ENCODE assay signal across 8 mouse cellular contexts in genomic region chr8:84640010-84640588, GRCm38 (mm10). TPM values are rescaled to one million over a fixed set of nuclear protein-coding genes. Genes with fewer than 3 reads are reported as not detected.
A peak's percentile ranks its signal among the peaks of the same experiment; 100 is the strongest.
DNase-seq lines count a peak whose midpoint lies in the region; ATAC-seq and TF ChIP-seq lines count a peak whose summit lies in the region.

No protein-coding gene starts in this region.

- WGBS in kidney, embryonic 14.5 days: 30% methylated on average over 9 of the region's 9 CpGs
- WGBS in hindbrain, postnatal 0 days: 24% methylated on average over 9 of the region's 9 CpGs

- TF ChIP-seq CTCF in cortical plate, adult 2 months (IDR thresholded peaks at IDR 0.05; ENCODE audit: extremely low read depth, insufficient read depth, low read length): no peak
- no peak for TF ChIP-seq CTCF in hindbrain, postnatal 0 days (IDR thresholded peaks at IDR 0.05; ENCODE audit: low read depth)

- H3K4me3 ChIP-seq in kidney, embryonic 14.5 days (ENCODE audit: low read length): peak overlapping the region; percentile 57
- H3K4me3 ChIP-seq in cortical plate, adult 2 months (ENCODE audit: insufficient read depth, low read length): peak overlapping the region; percentile 69
- peak overlapping the region; percentile 43 for H3K4me3 ChIP-seq in hindbrain, postnatal 0 days (ENCODE audit: low read length)
- H3K4me3 ChIP-seq in myocyte: peak overlapping the region; percentile 32

- H3K4me1 ChIP-seq in kidney, embryonic 14.5 days (ENCODE audit: control insufficient read depth, insufficient read depth, low read length): peaks cover 11% of the 10 kb centered on the region; the same call in 1 of the 2 replicates
- H3K4me1 ChIP-seq in cortical plate, adult 2 months (ENCODE audit: control insufficient read depth, insufficient read depth, low read length): no peaks in the 10 kb centered on the region; the same call in 1 of the 2 replicates
- H3K4me1 ChIP-seq in hindbrain, postnatal 0 days (ENCODE audit: insufficient read depth, low read length): peaks cover 2% of the 10 kb centered on the region; the same call in 1 of the 2 replicates

- H3K9ac ChIP-seq in kidney, embryonic 14.5 days (ENCODE audit: low read depth, low read length): peak overlapping the region; percentile 47; the same call in 1 of the 2 replicates
- peak overlapping the region; percentile 38; the same call in 1 of the 2 replicates for H3K9ac ChIP-seq in hindbrain, postnatal 0 days (replicated peaks; ENCODE audit: low read length)

- DNase-seq in kidney, postnatal 4 days: no peak
- DNase-seq in hindbrain, postnatal 0 days (ENCODE audit: low spot score): no peak
- no peak for DNase-seq in urinary bladder, adult 18-20 months (ENCODE audit: low spot score in 2 of 2)
- no peak for DNase-seq in gastrocnemius, postnatal 10 days
- no peak for DNase-seq in ovary, adult 18-20 months (ENCODE audit: low spot score)

- no peak for TF ChIP-seq POLR2A in cortical plate, adult 2 months (IDR thresholded peaks at IDR 0.05; ENCODE audit: extremely low read depth, insufficient read depth, low read length)
- no peak for TF ChIP-seq POLR2A in myocyte (IDR thresholded peaks at IDR 0.05; ENCODE audit: insufficient read length, low read depth)

- H3K79me2 ChIP-seq in myocyte (ENCODE audit: control insufficient read depth, insufficient read depth): no peaks in the 10 kb centered on the region

- no peaks in the 10 kb centered on the region for H3K9me3 ChIP-seq in kidney, embryonic 14.5 days (ENCODE audit: control insufficient read depth, low read length)
- H3K9me3 ChIP-seq in hindbrain, postnatal 0 days (ENCODE audit: low read length): no peaks in the 10 kb centered on the region

- ATAC-seq in kidney, embryonic 14.5 days (ENCODE audit: low FRiP score, low TSS enrichment): no peak
- no peak for ATAC-seq in hindbrain, postnatal 0 days

- no peaks in the 10 kb centered on the region for H3K36me3 ChIP-seq in kidney, embryonic 14.5 days (ENCODE audit: control insufficient read depth, insufficient read depth, low read length)
- H3K36me3 ChIP-seq in hindbrain, postnatal 0 days (ENCODE audit: insufficient read depth, low read length): no peaks in the 10 kb centered on the region
- H3K36me3 ChIP-seq in myocyte (ENCODE audit: control insufficient read depth, insufficient read depth): no peaks in the 10 kb centered on the region

- H3K27me3 ChIP-seq in kidney, embryonic 14.5 days (ENCODE audit: control insufficient read depth, insufficient read depth, low read length): no peaks in the 10 kb centered on the region
- H3K27me3 ChIP-seq in hindbrain, postnatal 0 days (ENCODE audit: insufficient read depth, low read length): no peaks in the 10 kb centered on the region
- no peaks in the 10 kb centered on the region for H3K27me3 ChIP-seq in myocyte (ENCODE audit: control insufficient read depth, insufficient read depth, insufficient read length)

- no peak overlapping the region for H3K27ac ChIP-seq in kidney, embryonic 14.5 days (ENCODE audit: low read depth, low read length)
- no peak overlapping the region for H3K27ac ChIP-seq in cortical plate, adult 2 months (ENCODE audit: insufficient read depth, low read length)
- no peak overlapping the region for H3K27ac ChIP-seq in hindbrain, postnatal 0 days

- no peak overlapping the region for H3ac ChIP-seq in myocyte (ENCODE audit: control insufficient read depth, insufficient read length)

- peak overlapping the region; percentile 48 for H3K4me2 ChIP-seq in kidney, embryonic 14.5 days (replicated peaks; ENCODE audit: low read depth, low read length)
- H3K4me2 ChIP-seq in hindbrain, postnatal 0 days (ENCODE audit: low read depth, low read length): peak overlapping the region; percentile 51
- peak overlapping the region; percentile 88 for H3K4me2 ChIP-seq in myocyte (ENCODE audit: low read depth)

TF ChIP-seq in myocyte, 11 proteins besides CTCF, POLR2A, EP300 and RAD21:
- TF ChIP-seq TCF12 (IDR thresholded peaks at IDR 0.05; ENCODE audit: insufficient read depth, poor library complexity, severe bottlenecking) (no peak), TCF3 (IDR thresholded peaks at IDR 0.05; ENCODE audit: insufficient read length, low read depth) (no peak), CEBPB (IDR thresholded peaks at IDR 0.05; ENCODE audit: insufficient read depth, poor library complexity, severe bottlenecking) (no peak), POLR2AphosphoS2 (IDR thresholded peaks at IDR 0.05; ENCODE audit: insufficient read length, low read depth) (no peak), MAX (IDR thresholded peaks at IDR 0.05; ENCODE audit: low read depth) (no peak), MYOD1 (IDR thresholded peaks at IDR 0.05; ENCODE audit: control insufficient read depth in 1 of 3, insufficient read length in 2 of 3, low read depth in 2 of 3) (no peak), USF1 (IDR thresholded peaks at IDR 0.05; ENCODE audit: low read depth) (no peak), REST (IDR thresholded peaks at IDR 0.05; ENCODE audit: insufficient read depth, insufficient read length) (no peak), SRF (IDR thresholded peaks at IDR 0.05; ENCODE audit: control insufficient read depth, insufficient read length, low read depth) (no peak)

RNA-seq across cellular contexts. Expression of gene Ier2, which starts 22.6 kb away (rescaled TPM):
- polyA plus RNA-seq in kidney, embryonic 14.5 days (2014; fragmentation: Nextera tagmentation; extraction: Ambion mirVana): 81.9 and 88.9 TPM in 2 replicates
- 9.6 and 13.4 TPM in 2 replicates for polyA plus RNA-seq in cortical plate, adult 2 months (2012; rRNA removed)
- total RNA-seq in hindbrain, postnatal 0 days (2014; rRNA removed): 12.5 and 13.3 TPM in 2 replicates
- 20.9 TPM in 2 replicates for polyA plus RNA-seq in hindbrain, postnatal 0 days (2015; fragmentation: Nextera tagmentation; extraction: Ambion mirVana)
- 75.7 TPM for polyA plus RNA-seq in myocyte (2012; fragmentation: generic; extraction: Trizol)
- 10 to 100 TPM; 10.9 to 17.6 TPM for total RNA-seq in gastrocnemius, postnatal 10 days (2021)

RNA-seq across cellular contexts. Expression of gene Trmt1, which starts 46.0 kb away (rescaled TPM):
- 65.4 and 82.3 TPM in 2 replicates for polyA plus RNA-seq in kidney, embryonic 14.5 days (2014; fragmentation: Nextera tagmentation; extraction: Ambion mirVana)
- 145 and 185 TPM in 2 replicates for polyA plus RNA-seq in cortical plate, adult 2 months (2012; rRNA removed)
- total RNA-seq in hindbrain, postnatal 0 days (2014; rRNA removed): 69.5 and 93.3 TPM in 2 replicates
- 71.2 and 79.2 TPM in 2 replicates for polyA plus RNA-seq in hindbrain, postnatal 0 days (2015; fragmentation: Nextera tagmentation; extraction: Ambion mirVana)
- polyA plus RNA-seq in myocyte (2012; fragmentation: generic; extraction: Trizol): 94.4 TPM
- total RNA-seq in gastrocnemius, postnatal 10 days (2021): 10 to 100 TPM; 33.7 to 43.9 TPM

RNA-seq across cellular contexts. Expression of gene Nacc1, which starts 47.6 kb away (rescaled TPM):
- polyA plus RNA-seq in kidney, embryonic 14.5 days (2014; fragmentation: Nextera tagmentation; extraction: Ambion mirVana): 28.1 and 33.1 TPM in 2 replicates
- polyA plus RNA-seq in cortical plate, adult 2 months (2012; rRNA removed): 86.5 and 86.7 TPM in 2 replicates
- total RNA-seq in hindbrain, postnatal 0 days (2014; rRNA removed): 110 and 129 TPM in 2 replicates
- polyA plus RNA-seq in hindbrain, postnatal 0 days (2015; fragmentation: Nextera tagmentation; extraction: Ambion mirVana): 13.8 and 14.9 TPM in 2 replicates
- 56.1 TPM for polyA plus RNA-seq in myocyte (2012; fragmentation: generic; extraction: Trizol)
- 10 to 100 TPM; 38.2 to 39.1 TPM for total RNA-seq in gastrocnemius, postnatal 10 days (2021)
